25 mouse cellular contexts compared by ENCODE assay signal in genomic region chr2:79138368-79139109, GRCm38 (mm10).
DNase-seq lines count a peak whose midpoint lies in the region; ATAC-seq and TF ChIP-seq lines count a peak whose summit lies in the region.
"Had no signal": no experiment of that assay in that cellular context is flagged by ENCODE, and none has a peak within 500 bp of the region (broad histone marks: within the 10 kb centered on the region; RNA-seq: fewer than 3 reads in every experiment).

No protein-coding gene starts in this region.

- H3K36me3 ChIP-seq in midbrain, embryonic 11.5 days (ENCODE audit: control insufficient read depth, insufficient read depth, low read length): no peaks in the 10 kb centered on the region
- no peaks in the 10 kb centered on the region for H3K36me3 ChIP-seq in midbrain, postnatal 0 days (ENCODE audit: insufficient read depth, low read length)
- H3K36me3 ChIP-seq: embryonic facial prominence, embryonic 13.5 days; embryonic facial prominence, embryonic 15.5 days; forebrain, embryonic 10.5 days; forebrain, embryonic 12.5 days; G1E had no signal

- WGBS in midbrain, embryonic 11.5 days: 76% methylated on average over 8 of the region's 8 CpGs
- 77% methylated on average over 8 of the region's 8 CpGs for WGBS in midbrain, postnatal 0 days

- peak; percentile 77 for DNase-seq in midbrain, embryonic 11.5 days (ENCODE audit: low spot score, missing footprints)
- DNase-seq in midbrain, postnatal 0 days (ENCODE audit: low spot score): no peak
- DNase-seq in lung, postnatal 10 days: no peak
- no peak for DNase-seq in spleen, adult 12 weeks (ENCODE audit: low spot score)
- DNase-seq: adrenal gland, adult 2 months; adrenal gland, postnatal 10 days; adrenal gland, postnatal 25 days; B cell, adult 2 months; cerebellum, adult 11 months; cerebellum, adult 18-20 months; cerebellum, adult 8-10 months; cerebellum, adult 9-11 months; cerebellum, postnatal 14 days; cerebellum, postnatal 36 days; embryo, embryonic 11 days had no signal

- no peak for ATAC-seq in midbrain, embryonic 11.5 days (ENCODE audit: low FRiP score)
- ATAC-seq in midbrain, postnatal 0 days (ENCODE audit: low FRiP score): no peak
- ATAC-seq in inflammation-experienced regulatory T-cells, adult 6 months: peak; percentile 26
- ATAC-seq: forebrain, embryonic 14.5 days; forebrain, embryonic 16.5 days; Patski had no signal

- no peak overlapping the region for H3K4me3 ChIP-seq in midbrain, embryonic 11.5 days (ENCODE audit: low read depth, low read length)
- H3K4me3 ChIP-seq in midbrain, postnatal 0 days (ENCODE audit: low read depth, low read length): no peak overlapping the region
- H3K4me3 ChIP-seq: embryonic facial prominence, embryonic 13.5 days; embryonic facial prominence, embryonic 15.5 days; erythroblast, embryonic 14.5 days; forebrain, embryonic 10.5 days; forebrain, embryonic 12.5 days had no signal

- no peak overlapping the region for H3K9ac ChIP-seq in midbrain, embryonic 11.5 days (ENCODE audit: low read length)
- no peak overlapping the region for H3K9ac ChIP-seq in midbrain, postnatal 0 days (replicated peaks; ENCODE audit: low read length, poor library complexity, severe bottlenecking)
- H3K9ac ChIP-seq: embryonic facial prominence, embryonic 13.5 days; embryonic facial prominence, embryonic 15.5 days; forebrain, embryonic 12.5 days had no signal

- H3K9me3 ChIP-seq in midbrain, embryonic 11.5 days (ENCODE audit: control insufficient read depth, low read length): no peaks in the 10 kb centered on the region
- H3K9me3 ChIP-seq in midbrain, postnatal 0 days (ENCODE audit: low read length): no peaks in the 10 kb centered on the region
- H3K9me3 ChIP-seq: embryonic facial prominence, embryonic 13.5 days; embryonic facial prominence, embryonic 15.5 days; forebrain, embryonic 10.5 days; forebrain, embryonic 12.5 days; G1E had no signal

- TF ChIP-seq CTCF in midbrain, postnatal 0 days (IDR thresholded peaks at IDR 0.05): no peak

- H3K4me1 ChIP-seq in midbrain, embryonic 11.5 days (ENCODE audit: control insufficient read depth, insufficient read depth, low read length): no peaks in the 10 kb centered on the region
- H3K4me1 ChIP-seq in midbrain, postnatal 0 days (ENCODE audit: insufficient read depth, low read length): no peaks in the 10 kb centered on the region
- H3K4me1 ChIP-seq: embryonic facial prominence, embryonic 13.5 days; embryonic facial prominence, embryonic 15.5 days had no signal

- no peak overlapping the region for H3K27ac ChIP-seq in midbrain, embryonic 11.5 days (ENCODE audit: low read depth, low read length)
- H3K27ac ChIP-seq in midbrain, postnatal 0 days (ENCODE audit: low read depth, low read length): no peak overlapping the region
- H3K27ac ChIP-seq: embryonic facial prominence, embryonic 13.5 days; embryonic facial prominence, embryonic 15.5 days; forebrain, embryonic 10.5 days; forebrain, embryonic 12.5 days had no signal

- H3K4me2 ChIP-seq in midbrain, embryonic 11.5 days: no peak overlapping the region
- H3K4me2 ChIP-seq in midbrain, postnatal 0 days (ENCODE audit: low read depth, low read length, poor library complexity, severe bottlenecking): no peak overlapping the region
- H3K4me2 ChIP-seq: embryonic facial prominence, embryonic 13.5 days; embryonic facial prominence, embryonic 15.5 days; forebrain, embryonic 12.5 days had no signal

- no peaks in the 10 kb centered on the region for H3K27me3 ChIP-seq in midbrain, embryonic 11.5 days (ENCODE audit: control insufficient read depth, insufficient read depth, low read length)
- no peaks in the 10 kb centered on the region for H3K27me3 ChIP-seq in midbrain, postnatal 0 days (ENCODE audit: insufficient read depth, low read length)
- H3K27me3 ChIP-seq: embryonic facial prominence, embryonic 13.5 days; embryonic facial prominence, embryonic 15.5 days; forebrain, embryonic 12.5 days had no signal
